Mouse (Mus musculus) stomach, embryonic 14.5 days (tissue): Measurements from ENCODE around the gene Psmd1. TPM values are rescaled to one million over a fixed set of nuclear protein-coding genes. Genes with fewer than 3 reads are reported as not detected.
A peak's percentile ranks its signal among the peaks of the same experiment; 100 is the strongest.
"Not testable (repeated sequence)": the region's sequence is repeated elsewhere in the genome, so short reads cannot be mapped to it uniquely, and the experiment has no call there.

ENCODE experiments used
- ATAC-seq: fragments of 200-750 bp; cut with Nextera tagmentation; 2 replicates; pipeline ENCODE4 v1.8.0; 2017; ENCODE audit warnings: low read depth, moderate TSS enrichment; ENCODE audit not compliant: insufficient number of reproducible peaks, insufficient read depth, low FRiP score
- H3K27ac ChIP-seq: fragments of 300-500 bp; sonication (generic); 2 replicates; pipeline ENCODE4 v1.5.1; 2014; ENCODE audit warnings: mild to moderate bottlenecking, low read length, moderate library complexity, mixed read lengths
- H3K27me3 ChIP-seq: fragments of 300-500 bp; sonication (generic); 2 replicates; pipeline ENCODE4 v1.6.1; 2014; ENCODE audit warnings: low read length, control low read depth, mixed read lengths; ENCODE audit not compliant: control insufficient read depth, insufficient read depth
- H3K36me3 ChIP-seq: fragments of 300-500 bp; sonication (generic); 2 replicates; pipeline ENCODE4 v1.6.1; 2014; ENCODE audit warnings: mild to moderate bottlenecking, control low read depth, low read length, moderate library complexity, mixed read lengths; ENCODE audit not compliant: control insufficient read depth, insufficient read depth
- H3K4me1 ChIP-seq: fragments of 300-500 bp; sonication (generic); 2 replicates; pipeline ENCODE4 v1.6.1; 2014; ENCODE audit warnings: low read length, control low read depth, mixed read lengths; ENCODE audit not compliant: control insufficient read depth, insufficient read depth
- H3K4me2 ChIP-seq: fragments of 300-500 bp; sonication (generic); replicated peaks from 2 replicates; pipeline ENCODE4 v1.6.1; 2014; ENCODE audit warnings: low read depth, low read length, control low read depth
- H3K4me3 ChIP-seq: fragments of 300-500 bp; sonication (generic); 2 replicates; pipeline ENCODE4 v1.5.1; 2014; ENCODE audit warnings: low read depth, low read length, control low read depth
- H3K9ac ChIP-seq: fragments of 300-500 bp; sonication (generic); replicated peaks from 2 replicates; pipeline ENCODE4 v1.6.1; 2014; ENCODE audit warnings: low read depth, mild to moderate bottlenecking, control low read depth, low read length, moderate library complexity, mixed read lengths
- H3K9me3 ChIP-seq: fragments of 300-500 bp; sonication (generic); 2 replicates; pipeline ENCODE4 v1.6.1; 2016; ENCODE audit warnings: low read depth, low read length, control low read depth; ENCODE audit not compliant: control insufficient read depth
- WGBS: fragments of 180-500 bp; shearing (Covaris S2); extraction: QIAGEN DNeasy Blood & Tissue Kit; methylation state at CpG from one replicate; pipeline ENCODE4 v1.1.7; 2014; 5-methylcytosine and 5-hydroxymethylcytosine counted together
- polyA plus RNA-seq: library from polyadenylated mRNA; unstranded; fragments of >200 nt; fragmentation: Nextera tagmentation; extraction: Ambion mirVana; gene quantifications from 2 replicates; pipeline ENCODE4 v1.2.1, GENCODE M21; 2014

The Psmd1 gene
- 154 and 160 TPM in 2 replicates for polyA plus RNA-seq

GRCm38 (mm10) chr1:86064271-86064991, at the start of gene Psmd1:
Gene Psmd1, plus strand, starts transcription at chr1:86064387.
- Histone ChIP-seq H3K27me3 (no peaks in the 10 kb centered on the region), H3K27ac (peak within 1 kb of the TSS; percentile 35; the same call in 1 of the 2 replicates), H3K9ac (peak within 1 kb of the TSS; percentile 96), H3K36me3 (no peaks in the 10 kb centered on the region), H3K9me3 (no peaks in the 10 kb centered on the region; the same call in 1 of the 2 replicates), H3K4me1 (peaks cover 10% of the 10 kb centered on the region), H3K4me3 (peak within 1 kb of the TSS; percentile 95), H3K4me2 (peak within 1 kb of the TSS; percentile 89)
- ATAC-seq: peak; percentile 92
- under 1% methylated on average over 47 of the region's 47 CpGs for WGBS

- H3K27ac ChIP-seq: not testable (repeated sequence)
Measured at GRCm38 (mm10) chr1:86015758-86016157, 48.4 kb upstream of the Psmd1 start.

GRCm38 (mm10) chr1:86016516-86016915, 47.7 kb upstream of the Psmd1 start, which contains the start of gene Spata3:
Gene Spata3, plus strand, starts transcription at chr1:86016816.
- Histone ChIP-seq H3K9ac (no peak within 1 kb of the TSS), H3K27me3 (peaks cover 5% of the 10 kb centered on the region), H3K4me1 (no peaks in the 10 kb centered on the region), H3K36me3 (no peaks in the 10 kb centered on the region), H3K4me2 (no peak within 1 kb of the TSS), H3K9me3 (no peaks in the 10 kb centered on the region), H3K27ac (no peak within 1 kb of the TSS), H3K4me3 (no peak within 1 kb of the TSS)
- WGBS: 93% methylated on average over 8 of the region's 8 CpGs
- ATAC-seq: no peak

More at GRCm38 (mm10) chr1:86015758-86016157, 48.4 kb upstream of the Psmd1 start:
- not testable (repeated sequence) for H3K4me3 ChIP-seq, H3K27me3 ChIP-seq, H3K9me3 ChIP-seq, ATAC-seq, H3K9ac ChIP-seq, H3K4me1 ChIP-seq, H3K36me3 ChIP-seq, H3K4me2 ChIP-seq
- WGBS: 96% methylated on average over 9 of the region's 9 CpGs

- peaks cover 5% of the 10 kb centered on the region for H3K27me3 ChIP-seq
- no peak overlapping the region for H3K27ac ChIP-seq
- no peaks in the 10 kb centered on the region for H3K4me1 ChIP-seq
- 3% methylated on average over 60 of the region's 60 CpGs for WGBS
- H3K9ac ChIP-seq: peak overlapping the region; percentile 21; the same call in 1 of the 2 replicates
- peak overlapping the region; percentile 95 for H3K4me2 ChIP-seq
- ATAC-seq: peak; percentile 63
- H3K4me3 ChIP-seq: peak overlapping the region; percentile 44
- H3K9me3 ChIP-seq: no peaks in the 10 kb centered on the region
- no peaks in the 10 kb centered on the region for H3K36me3 ChIP-seq
Measured at GRCm38 (mm10) chr1:86018235-86019055, 45.7 kb upstream of the Psmd1 start.

GRCm38 (mm10) chr1:86021365-86021989, 42.7 kb upstream of the Psmd1 start:
- Histone ChIP-seq H3K36me3 (no peaks in the 10 kb centered on the region), H3K4me3 (no peak overlapping the region), H3K4me1 (no peaks in the 10 kb centered on the region), H3K4me2 (no peak overlapping the region), H3K9ac (no peak overlapping the region), H3K27me3 (peaks cover 5% of the 10 kb centered on the region), H3K27ac (no peak overlapping the region), H3K9me3 (no peaks in the 10 kb centered on the region)
- no peak for ATAC-seq
- WGBS: 69% methylated on average over 11 of the region's 11 CpGs

DNA sequence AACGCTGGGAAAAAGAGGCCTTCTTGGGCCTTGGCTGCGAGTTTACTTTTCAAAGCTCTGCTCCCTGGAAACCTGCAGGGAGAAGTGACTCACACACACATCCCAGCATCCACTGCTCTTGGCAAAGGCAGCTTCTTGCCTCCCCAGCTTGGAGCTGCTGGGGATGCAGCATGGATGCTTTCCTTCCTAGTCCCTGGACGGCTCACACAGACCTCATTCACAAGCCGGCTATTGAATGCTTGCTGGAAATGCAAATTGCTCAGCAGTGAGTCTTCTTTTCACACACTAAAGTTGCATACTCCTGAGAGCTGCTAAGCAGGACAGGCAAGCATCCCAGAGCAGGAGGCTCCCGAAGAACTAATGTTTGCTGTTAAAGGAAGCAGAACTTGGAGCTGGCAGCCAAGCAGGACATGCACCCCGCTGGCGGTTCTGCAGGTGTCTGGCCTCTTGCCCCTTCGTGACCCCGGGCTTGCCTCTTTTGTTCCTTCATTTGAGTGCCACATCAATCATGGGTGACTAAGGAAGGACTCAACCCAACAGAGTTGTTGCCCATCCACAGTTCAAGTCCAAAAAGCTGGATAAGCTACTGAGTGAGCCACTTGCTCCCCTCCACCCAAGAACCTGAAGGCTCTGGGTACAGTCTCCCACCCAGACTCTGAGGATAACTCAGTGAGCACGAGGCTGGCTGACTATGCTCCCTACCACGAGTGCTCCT, 31.8 kb upstream of the Psmd1 start:
- Histone ChIP-seq H3K4me3 (no peak overlapping the region), H3K4me1 (no peaks in the 10 kb centered on the region), H3K4me2 (no peak overlapping the region), H3K9ac (no peak overlapping the region), H3K27me3 (no peaks in the 10 kb centered on the region), H3K36me3 (no peaks in the 10 kb centered on the region), H3K27ac (no peak overlapping the region), H3K9me3 (no peaks in the 10 kb centered on the region)
- ATAC-seq: no peak
- WGBS: 14% methylated on average over 11 of the region's 11 CpGs

DNA sequence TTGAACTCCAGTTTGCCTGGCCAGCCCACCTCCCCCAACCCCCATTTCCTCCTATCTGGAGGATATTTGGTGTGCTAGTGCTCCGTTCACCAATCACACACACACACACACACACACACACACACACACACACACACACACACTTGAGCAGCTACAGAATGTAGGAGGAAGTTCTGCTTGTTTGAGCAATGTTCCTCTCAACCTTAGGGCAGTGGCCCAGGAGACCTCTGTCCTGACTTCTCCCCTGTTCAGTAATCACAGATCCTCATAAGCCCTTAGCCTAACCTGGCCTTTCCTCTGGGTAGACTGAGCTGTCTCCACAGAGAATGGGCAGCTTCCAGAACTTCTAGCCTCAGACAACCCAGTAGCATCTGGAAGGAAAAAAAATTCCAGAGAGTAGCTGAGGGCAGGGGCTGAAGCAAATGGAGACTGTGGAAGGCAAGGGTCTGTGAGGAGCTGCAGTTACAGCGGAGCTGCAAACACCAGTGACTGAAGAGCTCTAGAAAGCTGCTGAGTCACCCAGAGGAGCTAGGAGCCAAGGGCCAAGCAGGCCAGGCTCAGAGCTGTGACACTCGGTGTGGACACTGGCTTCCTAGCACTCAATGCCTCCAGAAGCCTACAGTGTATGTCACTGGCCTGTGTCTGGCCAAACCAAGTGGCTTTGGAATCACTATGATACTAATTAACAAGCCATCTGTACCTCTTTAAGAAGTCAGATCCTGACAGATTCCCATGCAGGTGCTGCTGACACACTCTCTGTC, 25.8 kb upstream of the Psmd1 start:
- ATAC-seq: peak; percentile 53; the same call in 1 of the 2 replicates
- no peak overlapping the region for H3K4me2 ChIP-seq
- H3K4me1 ChIP-seq: no peaks in the 10 kb centered on the region
- 0 out of 2 replicates have a peak, but pooled peaks cover 2% of the 10 kb centered on the region for H3K27me3 ChIP-seq
- H3K4me3 ChIP-seq: no peak overlapping the region
- H3K27ac ChIP-seq: no peak overlapping the region
- H3K36me3 ChIP-seq: no peaks in the 10 kb centered on the region
- H3K9ac ChIP-seq: no peak overlapping the region
- no peaks in the 10 kb centered on the region for H3K9me3 ChIP-seq
- WGBS: 50% methylated on average over 3 of the region's 3 CpGs
